Mouse (Mus musculus) midbrain, postnatal 0 days (tissue): ENCODE results near the gene E030018B13Rik. TPM values are rescaled to one million over a fixed set of nuclear protein-coding genes. Genes with fewer than 3 reads are reported as not detected.

Source experiments
- ATAC-seq: fragments of 200-750 bp; cut with Nextera tagmentation; 2 replicates; pipeline ENCODE4 v1.8.0; 2017; ENCODE audit warnings: moderate number of reproducible peaks, mild to moderate bottlenecking, moderate TSS enrichment, moderate library complexity; ENCODE audit not compliant: low FRiP score
- DNase-seq: peaks from one replicate; pipeline ENCODE4 v3.0.0-alpha.2; 2015; ENCODE audit warnings: low spot score
- H3K27ac ChIP-seq: fragments of 300-500 bp; sonication (generic); 2 replicates; pipeline ENCODE4 v1.5.1; 2014; ENCODE audit warnings: low read depth, mild to moderate bottlenecking, low read length, mixed read lengths
- H3K27me3 ChIP-seq: fragments of 300-500 bp; sonication (generic); 2 replicates; pipeline ENCODE4 v1.6.1; 2014; ENCODE audit warnings: low read length, control low read depth, mixed read lengths; ENCODE audit not compliant: insufficient read depth
- H3K36me3 ChIP-seq: fragments of 300-500 bp; sonication (generic); 2 replicates; pipeline ENCODE4 v1.6.1; 2014; ENCODE audit warnings: low read length, control low read depth, mixed read lengths; ENCODE audit not compliant: insufficient read depth
- H3K4me1 ChIP-seq: fragments of 300-500 bp; sonication (generic); 2 replicates; pipeline ENCODE4 v1.6.1; 2014; ENCODE audit warnings: mild to moderate bottlenecking, control low read depth, antibody characterized with exemption, low read length, mixed read lengths; ENCODE audit not compliant: insufficient read depth
- H3K4me2 ChIP-seq: fragments of 300-500 bp; sonication (generic); 2 replicates; pipeline ENCODE4 v1.6.1; 2014; ENCODE audit warnings: low read depth, mild to moderate bottlenecking, low read length, mixed read lengths; ENCODE audit not compliant: poor library complexity, severe bottlenecking
- H3K4me3 ChIP-seq: fragments of 300-500 bp; sonication (generic); 2 replicates; pipeline ENCODE4 v1.5.1; 2014; ENCODE audit warnings: low read depth, mild to moderate bottlenecking, low read length, moderate library complexity
- H3K9ac ChIP-seq: fragments of 300-500 bp; sonication (generic); replicated peaks from 2 replicates; pipeline ENCODE4 v1.6.1; 2014; ENCODE audit warnings: mild to moderate bottlenecking, low read length, moderate library complexity, mixed read lengths; ENCODE audit not compliant: poor library complexity, severe bottlenecking
- H3K9me3 ChIP-seq: fragments of 300-500 bp; sonication (generic); 2 replicates; pipeline ENCODE4 v1.6.1; 2016; ENCODE audit warnings: low read length, control low read depth
- CTCF ChIP-seq: IDR thresholded peaks from 2 replicates; pipeline ENCODE4 v1.5.1; 2016; ENCODE audit warnings: antibody characterized with exemption, mild to moderate bottlenecking
- WGBS: fragments of 180-500 bp; shearing (Covaris S2); extraction: QIAGEN DNeasy Blood & Tissue Kit; methylation state at CpG from one replicate; pipeline ENCODE4 v1.1.7; 2014; 5-methylcytosine and 5-hydroxymethylcytosine counted together
- polyA plus RNA-seq: library from polyadenylated mRNA; unstranded; fragments of >200 nt; fragmentation: Nextera tagmentation; extraction: Ambion mirVana; gene quantifications from 2 replicates; pipeline ENCODE4 v1.2.1, GENCODE M21; 2015
- total RNA-seq: library from RNA; depleted of rRNA; stranded (reverse); fragments of >200 nt; gene quantifications from 2 replicates; pipeline ENCODE4 v1.2.3, GENCODE M21; 2014

Gene E030018B13Rik
- total and polyA plus RNA-seq, 2 experiments from 2014 or later: not detected

- no peak for TF ChIP-seq CTCF
- H3K9ac ChIP-seq: no peak overlapping the region
Measured at GRCm38 (mm10) chr7:63888674-63889073, 28.0 kb upstream of the E030018B13Rik start.

DNA sequence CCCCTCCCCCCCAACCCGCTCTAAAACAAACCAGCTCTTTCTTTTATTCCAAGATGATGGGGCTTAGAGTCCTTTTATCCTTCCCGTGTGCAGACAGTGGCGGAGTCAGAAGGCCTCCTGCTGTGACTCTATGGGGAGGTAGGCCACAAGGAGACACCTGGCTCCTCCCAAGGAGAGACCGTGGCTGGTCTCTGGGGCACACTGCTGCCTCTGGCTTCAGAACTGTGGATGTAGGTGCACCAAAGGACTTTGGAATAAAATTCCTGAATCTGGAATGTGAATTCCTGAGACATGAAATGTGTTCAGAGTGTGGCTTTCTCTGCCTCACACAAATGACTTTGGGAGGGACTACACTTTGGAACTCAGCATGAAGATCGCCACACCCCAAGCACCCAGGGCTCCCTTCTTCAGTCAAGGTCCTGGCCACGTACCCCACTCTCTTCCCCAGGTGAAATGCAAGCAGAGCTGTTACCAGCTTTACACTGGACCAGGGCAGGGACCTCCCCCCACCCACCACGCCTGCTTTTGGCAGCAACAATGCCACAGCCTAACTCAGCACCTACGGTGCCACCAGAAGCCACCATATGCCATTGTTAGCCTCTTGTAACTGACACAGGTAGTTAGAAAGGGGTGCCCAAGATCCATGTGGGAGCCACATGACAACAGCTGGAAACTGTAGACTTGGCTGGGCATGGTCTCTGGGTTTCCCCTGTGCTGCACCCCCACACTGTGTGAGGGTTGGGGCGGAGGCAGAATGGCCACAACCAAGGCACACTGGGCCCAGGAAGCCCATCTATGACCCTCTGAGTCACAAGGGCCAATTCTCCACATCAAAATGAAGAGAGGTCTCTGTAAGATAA lies 27.3 kb upstream of the E030018B13Rik start:
- Histone ChIP-seq H3K27ac (no peak overlapping the region), H3K27me3 (no peaks in the 10 kb centered on the region), H3K4me3 (no peak overlapping the region), H3K36me3 (peaks cover 22% of the 10 kb centered on the region), H3K9me3 (no peaks in the 10 kb centered on the region), H3K4me2 (no peak overlapping the region), H3K9ac (no peak overlapping the region), H3K4me1 (peaks cover 5% of the 10 kb centered on the region; the same call in 1 of the 2 replicates)
- 66% methylated on average over 9 of the region's 9 CpGs for WGBS
- ATAC-seq (no peak), DNase-seq (no peak)
- no peak for TF ChIP-seq CTCF

More at GRCm38 (mm10) chr7:63888674-63889073, 28.0 kb upstream of the E030018B13Rik start:
- Histone ChIP-seq H3K27ac (no peak overlapping the region), H3K27me3 (no peaks in the 10 kb centered on the region), H3K9me3 (no peaks in the 10 kb centered on the region), H3K4me2 (no peak overlapping the region), H3K4me1 (peaks cover 3% of the 10 kb centered on the region; the same call in 1 of the 2 replicates), H3K36me3 (peaks cover 22% of the 10 kb centered on the region), H3K4me3 (no peak overlapping the region)
- ATAC-seq: no peak
- DNase-seq: no peak
- 76% methylated on average over 6 of the region's 6 CpGs for WGBS

DNA sequence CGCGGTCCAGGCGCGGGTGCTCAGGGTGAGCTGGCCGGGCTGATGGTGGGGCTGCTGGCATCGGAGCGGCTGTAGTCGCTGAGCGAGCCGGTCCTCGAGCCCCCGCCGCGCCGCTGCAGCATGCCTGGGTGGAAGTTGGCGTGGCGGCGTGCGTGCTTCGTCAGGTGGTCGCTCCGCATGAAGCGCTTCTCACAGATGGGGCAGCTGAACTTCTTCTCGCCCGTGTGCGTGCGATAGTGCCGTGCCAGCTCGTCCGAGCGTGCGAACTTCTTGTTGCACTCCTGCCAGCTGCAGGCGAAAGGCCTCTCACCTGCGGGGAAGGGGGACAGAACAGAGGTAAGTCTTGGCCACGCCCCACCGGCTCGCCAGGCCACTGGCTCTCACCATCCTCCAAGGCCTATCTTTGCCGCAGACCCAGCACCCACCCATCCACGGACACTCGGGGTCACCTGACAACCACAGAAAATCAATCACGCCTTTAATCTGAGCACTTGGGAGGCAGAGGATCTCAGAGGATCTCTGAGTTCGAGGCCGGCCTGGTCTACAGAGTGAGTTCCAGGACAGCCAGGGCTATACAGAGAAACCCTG lies 25.1 kb upstream of the E030018B13Rik start:
- Histone ChIP-seq H3K4me1 (peaks cover 9% of the 10 kb centered on the region; the same call in 1 of the 2 replicates), H3K9ac (no peak overlapping the region), H3K4me3 (no peak overlapping the region), H3K9me3 (no peaks in the 10 kb centered on the region), H3K36me3 (peaks cover 22% of the 10 kb centered on the region), H3K4me2 (no peak overlapping the region), H3K27me3 (no peaks in the 10 kb centered on the region), H3K27ac (no peak overlapping the region)
- no peak for ATAC-seq
- no peak for TF ChIP-seq CTCF
- DNase-seq: no peak
- WGBS: 76% methylated on average over 43 of the region's 43 CpGs

- no peaks in the 10 kb centered on the region for H3K27me3 ChIP-seq
- DNase-seq (no peak), ATAC-seq (no peak)
- H3K9me3 ChIP-seq: no peaks in the 10 kb centered on the region
- peaks cover 16% of the 10 kb centered on the region; the same call in 1 of the 2 replicates for H3K4me1 ChIP-seq
- WGBS: 62% methylated on average over 5 of the region's 5 CpGs
- TF ChIP-seq CTCF: no peak
- no peak overlapping the region for H3K27ac ChIP-seq
- peaks cover 22% of the 10 kb centered on the region for H3K36me3 ChIP-seq
- H3K4me3 ChIP-seq: no peak overlapping the region
- no peak overlapping the region for H3K4me2 ChIP-seq
- H3K9ac ChIP-seq: no peak overlapping the region
Measured at GRCm38 (mm10) chr7:63893201-63893600, 23.5 kb upstream of the E030018B13Rik start.

- ATAC-seq: no peak
Measured at GRCm38 (mm10) chr7:63893729-63894128, 22.9 kb upstream of the E030018B13Rik start.

DNA sequence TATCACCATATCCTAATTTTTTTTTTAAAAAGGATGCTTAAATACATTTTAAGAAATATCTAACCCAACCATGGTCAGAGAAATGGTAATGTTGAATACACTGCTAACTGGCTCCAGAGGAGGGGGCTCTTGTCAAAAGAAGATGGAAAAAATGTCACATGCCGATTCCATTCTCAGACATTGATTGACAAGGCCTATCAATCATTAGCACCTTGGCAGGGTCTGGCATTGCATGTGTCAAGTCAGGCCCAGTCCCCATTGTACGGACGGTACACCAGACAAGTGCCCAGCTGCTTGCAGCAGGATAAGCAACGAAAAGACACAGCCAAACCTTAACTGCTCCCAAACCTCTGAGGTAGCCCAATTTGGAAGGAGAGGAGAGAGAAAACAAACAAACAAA lies 22.0 kb upstream of the E030018B13Rik start:
- no peak for ATAC-seq
- no peak overlapping the region for H3K4me3 ChIP-seq

More at GRCm38 (mm10) chr7:63893729-63894128, 22.9 kb upstream of the E030018B13Rik start:
- no peak overlapping the region for H3K4me3 ChIP-seq
- no peak for TF ChIP-seq CTCF
- no peaks in the 10 kb centered on the region for H3K9me3 ChIP-seq
- H3K4me2 ChIP-seq: no peak overlapping the region
- peaks cover 16% of the 10 kb centered on the region; the same call in 1 of the 2 replicates for H3K4me1 ChIP-seq
- no peak overlapping the region for H3K27ac ChIP-seq
- H3K36me3 ChIP-seq: peaks cover 21% of the 10 kb centered on the region
- H3K9ac ChIP-seq: no peak overlapping the region
- no peaks in the 10 kb centered on the region for H3K27me3 ChIP-seq
- 37% methylated on average over 4 of the region's 4 CpGs for WGBS
- DNase-seq: no peak

More for the DNA sequence above, 22.0 kb upstream of the E030018B13Rik start:
- no peaks in the 10 kb centered on the region for H3K27me3 ChIP-seq
- no peak overlapping the region for H3K27ac ChIP-seq
- H3K4me1 ChIP-seq: peaks cover 16% of the 10 kb centered on the region; the same call in 1 of the 2 replicates
- 66% methylated on average over 4 of the region's 4 CpGs for WGBS
- DNase-seq: no peak
- H3K36me3 ChIP-seq: peaks cover 11% of the 10 kb centered on the region
- H3K4me2 ChIP-seq: no peak overlapping the region
- H3K9ac ChIP-seq: no peak overlapping the region
- no peak for TF ChIP-seq CTCF
- H3K9me3 ChIP-seq: no peaks in the 10 kb centered on the region
